Mouse (Mus musculus) cerebellum, postnatal 10 days (tissue): ENCODE measurements around the gene Eif4g3.

Experiments
- DNase-seq, 2 experiments: peaks; one replicate each; pipeline ENCODE4 v3.0.0; 2021; ENCODE audit warnings: mixed read lengths in 2 of 2

The Eif4g3 gene

GRCm38 (mm10) chr4:138065593-138066169, 72.9 kb downstream of the Eif4g3 start:
- no peak for DNase-seq

GRCm38 (mm10) chr4:138066421-138066820, 73.6 kb downstream of the Eif4g3 start:
- no peak for DNase-seq

- no peak for DNase-seq
These were observed 75.0 kb downstream of the Eif4g3 start for GRCm38 (mm10) chr4:138067858-138068257.

GRCm38 (mm10) chr4:138068598-138068997, 75.8 kb downstream of the Eif4g3 start:
- DNase-seq: peak; percentile 88 to 93

- DNase-seq: peak in 1 of 2 experiments; percentile 26
These were observed 76.5 kb downstream of the Eif4g3 start for GRCm38 (mm10) chr4:138069371-138069770.

- DNase-seq: no peak
These were observed 78.7 kb downstream of the Eif4g3 start for GRCm38 (mm10) chr4:138071497-138071896.

- no peak for DNase-seq
These were observed 80.3 kb downstream of the Eif4g3 start for GRCm38 (mm10) chr4:138073086-138073485.

- peak; percentile 69 to 81 for DNase-seq
These were observed 80.7 kb downstream of the Eif4g3 start for GRCm38 (mm10) chr4:138073531-138073930.

- no peak for DNase-seq
These were observed 82.2 kb downstream of the Eif4g3 start for GRCm38 (mm10) chr4:138074896-138075584.

GRCm38 (mm10) chr4:138077663-138078295, 85.0 kb downstream of the Eif4g3 start:
- DNase-seq: no peak

- no peak for DNase-seq
These were observed 86.4 kb downstream of the Eif4g3 start for GRCm38 (mm10) chr4:138079234-138079633.

GRCm38 (mm10) chr4:138082466-138082865, 89.6 kb downstream of the Eif4g3 start:
- DNase-seq: no peak

GRCm38 (mm10) chr4:138084103-138084502, 91.3 kb downstream of the Eif4g3 start:
- no peak for DNase-seq

GRCm38 (mm10) chr4:138084851-138085573, 92.2 kb downstream of the Eif4g3 start:
- DNase-seq: peak in 1 of 2 experiments; percentile 23

GRCm38 (mm10) chr4:138086949-138087348, 94.1 kb downstream of the Eif4g3 start:
- no peak for DNase-seq

GRCm38 (mm10) chr4:138089512-138089911, 96.7 kb downstream of the Eif4g3 start:
- no peak for DNase-seq

GRCm38 (mm10) chr4:138091562-138092194, 98.9 kb downstream of the Eif4g3 start:
- no peak for DNase-seq

- DNase-seq: peak; percentile 32 to 39
These were observed 107.6 kb downstream of the Eif4g3 start for GRCm38 (mm10) chr4:138100456-138100855.

- no peak for DNase-seq
These were observed 109.0 kb downstream of the Eif4g3 start for GRCm38 (mm10) chr4:138101795-138102194.

GRCm38 (mm10) chr4:138102413-138102812, 109.6 kb downstream of the Eif4g3 start:
- DNase-seq: no peak

- DNase-seq: no peak
These were observed 112.1 kb downstream of the Eif4g3 start for GRCm38 (mm10) chr4:138104967-138105366.
